Mouse (Mus musculus) G1E (cell line): ENCODE data around the gene Arhgef7.

ENCODE experiments used
- CTCF ChIP-seq: IDR thresholded peaks from 2 replicates; pipeline ENCODE4 v1.5.1; 2012; ENCODE audit warnings: low read depth, low read length, inconsistent platforms, mixed read lengths
- GATA1 ChIP-seq: IDR thresholded peaks from 2 replicates; pipeline ENCODE4 v1.6.1; 2012; ENCODE audit warnings: borderline replicate concordance, low read length, inconsistent platforms, mixed read lengths
- GATA2 ChIP-seq: IDR thresholded peaks from 2 replicates; pipeline ENCODE4 v1.6.1; 2012; ENCODE audit warnings: low read depth, low read length, inconsistent platforms, borderline replicate concordance
- POLR2AphosphoS5 ChIP-seq: IDR thresholded peaks from 2 replicates; pipeline ENCODE4 v1.6.1; 2012; ENCODE audit warnings: low read depth, low read length, inconsistent platforms; ENCODE audit not compliant: insufficient replicate concordance
- TAL1 ChIP-seq: conservative IDR thresholded peaks from 2 replicates; pipeline ENCODE4 v1.6.1; 2012; ENCODE audit warnings: low read depth, low read length, inconsistent platforms, mixed read lengths

DNA sequence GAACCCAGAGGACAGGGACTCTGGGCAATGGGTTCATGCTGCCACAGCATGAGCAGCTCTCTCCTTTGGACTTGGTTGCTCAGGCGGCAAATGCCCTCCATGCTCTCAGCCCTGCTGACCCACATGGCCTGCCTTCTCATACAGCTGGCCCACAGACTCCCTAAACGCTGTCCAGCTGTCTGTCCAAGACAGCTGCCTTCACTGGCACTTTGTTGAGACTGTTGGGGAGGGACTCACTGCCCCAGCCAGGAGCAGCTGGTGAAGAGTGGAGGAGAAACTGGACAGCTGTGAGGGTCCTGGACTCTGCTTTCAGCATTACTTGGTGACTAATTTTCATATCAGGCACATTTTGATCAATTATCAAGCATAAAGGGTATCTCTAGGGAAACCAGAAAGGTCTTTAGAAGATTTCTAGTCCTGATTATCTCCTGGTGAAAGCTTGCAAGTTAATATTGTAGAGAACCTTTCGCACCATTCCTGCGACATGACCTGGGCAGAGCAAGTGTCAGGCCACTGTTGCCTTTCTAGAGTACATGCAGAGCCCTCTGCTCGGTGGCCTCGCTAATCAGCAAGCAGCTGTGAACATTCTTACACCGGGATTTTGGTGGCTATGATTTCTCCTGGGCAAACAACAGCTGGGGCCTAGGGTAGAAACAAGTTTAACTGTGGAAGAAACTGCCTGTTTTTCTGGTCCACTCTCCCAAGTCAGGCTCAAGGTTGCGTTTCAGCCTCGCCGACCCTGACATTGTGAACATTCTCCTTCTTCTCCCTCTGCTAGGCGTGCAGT lies 25.8 kb downstream of the Arhgef7 start:
- TF ChIP-seq CTCF: no peak
- TF ChIP-seq GATA1: no peak
- TF ChIP-seq TAL1: no peak
- TF ChIP-seq POLR2AphosphoS5: no peak
- TF ChIP-seq GATA2: no peak
